Mouse (Mus musculus): ENCODE results near the gene Gsk3a.
A peak's percentile ranks its signal among the peaks of the same experiment; 100 is the strongest.

Gene Gsk3a

DNA sequence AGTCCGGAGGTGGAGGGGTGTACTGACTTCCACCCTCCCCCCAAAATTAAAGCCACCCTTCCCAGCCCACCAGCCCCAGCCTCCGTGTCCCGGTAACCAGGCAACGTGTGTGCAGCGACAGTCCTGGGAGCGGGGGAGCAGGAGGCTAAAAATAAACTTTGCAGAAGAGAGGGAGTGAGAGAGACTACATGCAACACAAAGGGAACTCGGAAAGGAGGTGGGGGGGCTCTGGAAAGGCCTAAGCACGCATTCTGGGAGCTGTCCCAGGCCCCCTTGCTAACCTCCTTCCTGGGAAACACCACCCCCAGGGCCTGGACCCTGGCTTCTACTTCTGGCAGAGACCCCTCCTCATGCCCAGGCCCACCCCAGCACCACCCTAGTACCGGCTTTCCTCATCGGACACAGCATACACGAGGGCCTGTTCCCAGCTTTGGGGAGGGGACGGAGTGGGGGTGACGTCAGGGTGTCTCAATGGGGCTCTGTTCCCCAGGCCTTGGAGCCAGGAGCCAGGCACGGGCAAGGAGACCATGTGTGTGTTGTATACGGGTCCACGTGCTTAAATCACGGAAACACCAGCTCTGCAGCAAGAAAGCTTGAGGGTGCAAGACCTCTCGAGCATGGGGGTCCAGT, 10.5 kb upstream of the Gsk3a start:
- H3K4me3 ChIP-seq (replicated peaks; ENCODE audit: low read length): peak overlapping the region; percentile 98

DNA sequence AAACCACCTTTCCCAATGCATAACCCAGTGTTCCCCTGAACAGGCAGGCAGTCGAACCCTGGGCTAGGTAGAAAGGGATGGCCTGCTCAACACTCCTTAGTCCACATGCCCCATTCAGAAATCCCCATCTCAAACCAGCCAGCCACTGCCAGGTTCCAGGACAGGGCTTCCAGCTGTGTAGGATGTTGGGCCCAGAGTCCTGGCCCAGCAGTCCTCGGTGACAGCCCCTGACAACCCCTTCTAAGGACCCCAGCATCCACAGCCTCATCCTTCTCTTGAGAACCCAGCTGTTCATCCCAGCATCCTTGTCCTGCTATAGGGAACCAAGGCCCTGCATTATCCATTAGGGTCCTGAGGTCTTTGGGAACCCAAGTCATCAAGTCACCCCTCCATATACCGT, 9.8 kb upstream of the Gsk3a start:
- Histone ChIP-seq H3K36me3 (ENCODE audit: insufficient read depth, low read length) (peaks cover 56% of the 10 kb centered on the region), H3K9me3 (ENCODE audit: low read length) (no peaks in the 10 kb centered on the region), H3K27me3 (ENCODE audit: insufficient read depth, low read length) (no peaks in the 10 kb centered on the region), H3K4me3 (replicated peaks; ENCODE audit: low read length) (peak overlapping the region; percentile 98), H3K4me1 (replicated peaks; ENCODE audit: low read depth, low read length) (peaks cover 73% of the 10 kb centered on the region)
- TF ChIP-seq NANOG (IDR thresholded peaks at IDR 0.05; ENCODE audit: borderline replicate concordance, low read length): no peak
- no peak for TF ChIP-seq CTCF (conservative IDR thresholded peaks at IDR 0.05; ENCODE audit: low read length)
- TF ChIP-seq POU5F1 (IDR thresholded peaks at IDR 0.05; ENCODE audit: borderline replicate concordance, low read length): no peak

More for the DNA sequence above, 10.5 kb upstream of the Gsk3a start:
- Histone ChIP-seq H3K4me1 (replicated peaks; ENCODE audit: low read depth, low read length) (peaks cover 71% of the 10 kb centered on the region), H3K9me3 (ENCODE audit: low read length) (no peaks in the 10 kb centered on the region), H3K36me3 (ENCODE audit: insufficient read depth, low read length) (peaks cover 50% of the 10 kb centered on the region), H3K27me3 (ENCODE audit: insufficient read depth, low read length) (no peaks in the 10 kb centered on the region)
- TF ChIP-seq CTCF (conservative IDR thresholded peaks at IDR 0.05; ENCODE audit: low read length): no peak
- no peak for TF ChIP-seq NANOG (IDR thresholded peaks at IDR 0.05; ENCODE audit: borderline replicate concordance, low read length)
- no peak for TF ChIP-seq POU5F1 (IDR thresholded peaks at IDR 0.05; ENCODE audit: borderline replicate concordance, low read length)

DNA sequence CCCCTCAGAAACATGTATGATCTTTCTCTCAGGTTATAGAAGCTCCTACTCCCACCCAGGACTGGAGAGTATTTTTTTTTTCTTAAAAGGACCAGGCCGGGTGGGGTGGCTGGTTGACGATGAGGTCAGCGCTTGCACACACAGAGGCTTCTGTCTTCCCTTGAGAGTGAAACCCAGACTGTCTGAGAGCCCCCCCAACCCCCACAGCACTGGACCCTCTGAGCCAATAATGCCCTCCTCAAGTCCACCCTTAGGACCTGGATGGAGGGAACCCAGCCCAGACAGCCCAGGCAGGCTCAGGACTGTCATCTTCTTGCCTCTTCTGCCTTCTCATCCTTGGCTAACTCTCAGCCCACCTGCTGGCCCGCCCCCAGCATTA, 9.1 kb upstream of the Gsk3a start:
- Histone ChIP-seq H3K36me3 (ENCODE audit: insufficient read depth, low read length) (peaks cover 59% of the 10 kb centered on the region), H3K4me3 (replicated peaks; ENCODE audit: low read length) (peak overlapping the region; percentile 98), H3K9me3 (ENCODE audit: low read length) (no peaks in the 10 kb centered on the region), H3K4me1 (replicated peaks; ENCODE audit: low read depth, low read length) (peaks cover 69% of the 10 kb centered on the region), H3K27me3 (ENCODE audit: insufficient read depth, low read length) (no peaks in the 10 kb centered on the region)
- TF ChIP-seq POU5F1 (IDR thresholded peaks at IDR 0.05; ENCODE audit: borderline replicate concordance, low read length) (no peak), NANOG (IDR thresholded peaks at IDR 0.05; ENCODE audit: borderline replicate concordance, low read length) (no peak), CTCF (conservative IDR thresholded peaks at IDR 0.05; ENCODE audit: low read length) (no peak)

DNA sequence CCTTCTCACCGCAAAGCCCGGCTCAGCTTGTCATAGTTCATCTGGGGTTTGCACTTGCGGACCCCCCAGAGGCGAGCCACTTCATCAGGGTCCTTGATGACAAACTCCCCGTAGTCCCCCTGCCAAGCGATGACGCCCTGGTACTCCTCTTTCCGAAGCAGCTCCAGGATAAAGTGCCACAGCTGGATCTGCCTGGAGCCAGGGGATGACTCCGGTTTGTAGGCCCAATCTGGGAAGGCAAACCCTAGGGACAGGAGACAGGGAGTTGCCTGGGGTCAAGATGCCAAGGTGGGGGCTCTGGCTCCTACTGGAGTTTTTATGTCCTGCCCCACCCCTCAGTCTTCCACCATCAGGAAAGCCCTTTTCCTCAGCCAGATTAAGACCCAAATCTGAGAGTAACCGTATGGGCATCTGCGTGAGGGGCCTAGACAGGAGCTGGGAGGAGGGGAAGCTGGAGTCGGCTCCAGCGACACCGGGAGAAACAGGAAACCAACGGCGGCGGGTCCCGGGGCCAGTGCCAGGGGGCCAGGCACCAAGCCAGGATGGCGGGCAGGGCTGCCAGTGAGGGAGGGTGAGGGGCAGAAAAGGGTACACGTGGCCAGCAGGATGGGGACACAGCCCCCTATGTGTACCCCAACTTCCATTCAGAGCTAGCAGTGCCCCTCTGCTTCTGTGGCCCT, 8.6 kb upstream of the Gsk3a start:
- no peaks in the 10 kb centered on the region for H3K27me3 ChIP-seq (ENCODE audit: insufficient read depth, low read length)
- peaks cover 64% of the 10 kb centered on the region for H3K36me3 ChIP-seq (ENCODE audit: insufficient read depth, low read length)
- peak overlapping the region; percentile 98 for H3K4me3 ChIP-seq (replicated peaks; ENCODE audit: low read length)
- TF ChIP-seq CTCF (conservative IDR thresholded peaks at IDR 0.05; ENCODE audit: low read length): no peak
- TF ChIP-seq NANOG (IDR thresholded peaks at IDR 0.05; ENCODE audit: borderline replicate concordance, low read length): no peak
- no peak for TF ChIP-seq POU5F1 (IDR thresholded peaks at IDR 0.05; ENCODE audit: borderline replicate concordance, low read length)
- no peaks in the 10 kb centered on the region for H3K9me3 ChIP-seq (ENCODE audit: low read length)
- peaks cover 69% of the 10 kb centered on the region for H3K4me1 ChIP-seq (replicated peaks; ENCODE audit: low read depth, low read length)

DNA sequence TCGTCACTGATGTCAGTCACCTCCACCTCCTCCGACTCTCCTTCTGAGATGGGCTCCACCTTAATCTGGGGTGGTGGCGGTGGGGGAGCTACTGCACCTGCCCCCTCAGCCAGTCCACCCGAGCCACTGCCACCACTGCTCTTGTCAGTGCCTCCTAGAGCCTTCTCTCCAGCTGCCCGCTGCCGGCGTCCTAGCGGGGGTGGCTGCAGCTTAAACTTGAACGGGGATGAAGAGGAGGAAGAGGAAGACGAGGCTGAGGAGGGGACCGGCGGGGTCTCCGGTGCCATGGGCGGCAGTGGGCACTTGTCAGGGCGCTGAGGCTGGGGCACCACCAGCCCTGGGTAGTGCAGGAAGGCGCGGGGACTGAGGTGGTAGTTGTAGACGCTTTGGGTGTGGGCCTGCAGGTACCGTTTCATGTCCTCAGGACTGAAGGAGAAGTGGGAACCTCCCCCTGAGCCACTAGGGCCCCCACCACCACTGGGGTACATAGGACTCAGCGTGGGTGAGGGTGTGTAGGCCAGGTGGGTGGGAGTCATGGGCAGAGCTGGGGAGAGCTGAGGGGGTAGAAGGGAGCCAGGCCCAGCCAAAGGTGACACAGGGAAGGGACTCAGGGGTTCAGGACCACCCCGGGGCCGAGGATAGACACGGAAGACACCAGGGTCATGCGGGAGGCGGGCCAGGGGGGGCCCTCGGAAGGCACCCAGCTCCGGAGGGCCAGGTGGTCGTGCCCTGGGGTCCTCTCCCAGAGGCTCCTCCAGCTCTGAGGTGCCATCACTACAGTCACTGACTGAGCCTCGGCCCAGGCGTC, 7.1 kb upstream of the Gsk3a start:
- TF ChIP-seq POU5F1 (IDR thresholded peaks at IDR 0.05; ENCODE audit: borderline replicate concordance, low read length): no peak
- TF ChIP-seq NANOG (IDR thresholded peaks at IDR 0.05; ENCODE audit: borderline replicate concordance, low read length): no peak
- no peak for TF ChIP-seq CTCF (conservative IDR thresholded peaks at IDR 0.05; ENCODE audit: low read length)
- H3K9me3 ChIP-seq (ENCODE audit: low read length): no peaks in the 10 kb centered on the region

DNA sequence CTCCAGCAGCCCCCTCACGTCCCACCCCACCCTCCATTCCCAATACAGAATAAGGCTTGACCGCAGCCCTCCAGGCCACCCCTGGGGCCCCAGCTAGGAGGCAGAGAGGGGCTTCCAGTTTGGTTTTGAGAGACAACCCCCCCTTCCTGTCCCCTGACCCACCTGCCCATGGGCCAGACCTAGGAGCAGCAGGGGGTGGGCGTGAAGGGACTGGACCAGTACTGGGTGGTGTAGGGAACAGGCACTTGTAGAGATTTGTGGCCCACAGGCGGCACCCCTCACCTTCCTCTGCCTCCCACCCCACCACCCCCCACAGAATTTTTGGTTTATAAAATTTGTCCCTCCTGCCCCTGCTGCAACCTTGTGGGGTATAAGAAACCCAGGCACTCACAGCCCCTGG, 5.7 kb upstream of the Gsk3a start:
- peaks cover 91% of the 10 kb centered on the region for H3K4me1 ChIP-seq (replicated peaks; ENCODE audit: low read depth, low read length)
- H3K4me3 ChIP-seq (replicated peaks; ENCODE audit: low read length): peak overlapping the region; percentile 32; the same call in 1 of the 2 replicates
- H3K36me3 ChIP-seq (ENCODE audit: insufficient read depth, low read length): peaks cover 75% of the 10 kb centered on the region
- no peak for TF ChIP-seq NANOG (IDR thresholded peaks at IDR 0.05; ENCODE audit: borderline replicate concordance, low read length)
- no peak for TF ChIP-seq CTCF (conservative IDR thresholded peaks at IDR 0.05; ENCODE audit: low read length)
- no peak for TF ChIP-seq POU5F1 (IDR thresholded peaks at IDR 0.05; ENCODE audit: borderline replicate concordance, low read length)
- no peaks in the 10 kb centered on the region for H3K9me3 ChIP-seq (ENCODE audit: low read length)
- H3K27me3 ChIP-seq (ENCODE audit: insufficient read depth, low read length): no peaks in the 10 kb centered on the region

More for the DNA sequence above, 7.1 kb upstream of the Gsk3a start:
- peaks cover 77% of the 10 kb centered on the region for H3K36me3 ChIP-seq (ENCODE audit: insufficient read depth, low read length)
- no peaks in the 10 kb centered on the region for H3K27me3 ChIP-seq (ENCODE audit: insufficient read depth, low read length)
- H3K4me3 ChIP-seq (replicated peaks; ENCODE audit: low read length): peak overlapping the region; percentile 98
- H3K4me1 ChIP-seq (replicated peaks; ENCODE audit: low read depth, low read length): peaks cover 79% of the 10 kb centered on the region

DNA sequence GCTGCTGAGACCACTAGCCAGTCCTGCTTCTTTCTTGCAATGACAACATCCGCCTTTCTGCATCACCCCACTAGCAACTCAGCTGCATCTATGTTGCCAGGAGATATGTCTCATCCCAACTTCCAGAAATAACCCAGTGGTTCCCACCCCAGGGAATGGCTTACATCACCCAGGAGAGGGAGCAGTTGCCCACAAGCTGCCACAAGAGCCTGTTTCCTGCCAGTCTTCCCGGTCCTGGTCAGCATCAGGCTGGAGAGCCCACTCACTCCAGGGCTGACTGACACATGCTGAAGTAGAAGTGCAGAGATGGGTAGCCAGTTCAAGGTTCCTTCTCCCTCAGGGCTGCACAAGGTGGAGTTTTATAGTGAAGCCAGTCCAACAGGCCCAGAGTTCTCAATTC, 3.4 kb upstream of the Gsk3a start:
- Histone ChIP-seq H3K36me3 (ENCODE audit: insufficient read depth, low read length) (peaks cover 54% of the 10 kb centered on the region), H3K9me3 (ENCODE audit: low read length) (no peaks in the 10 kb centered on the region), H3K4me1 (replicated peaks; ENCODE audit: low read depth, low read length) (peaks cover 78% of the 10 kb centered on the region), H3K4me3 (replicated peaks; ENCODE audit: low read length) (no peak overlapping the region), H3K27me3 (ENCODE audit: insufficient read depth, low read length) (no peaks in the 10 kb centered on the region)
- TF ChIP-seq POU5F1 (IDR thresholded peaks at IDR 0.05; ENCODE audit: borderline replicate concordance, low read length) (no peak), CTCF (conservative IDR thresholded peaks at IDR 0.05; ENCODE audit: low read length) (no peak; the same call in 1 of the 2 replicates), NANOG (IDR thresholded peaks at IDR 0.05; ENCODE audit: borderline replicate concordance, low read length) (no peak)

DNA sequence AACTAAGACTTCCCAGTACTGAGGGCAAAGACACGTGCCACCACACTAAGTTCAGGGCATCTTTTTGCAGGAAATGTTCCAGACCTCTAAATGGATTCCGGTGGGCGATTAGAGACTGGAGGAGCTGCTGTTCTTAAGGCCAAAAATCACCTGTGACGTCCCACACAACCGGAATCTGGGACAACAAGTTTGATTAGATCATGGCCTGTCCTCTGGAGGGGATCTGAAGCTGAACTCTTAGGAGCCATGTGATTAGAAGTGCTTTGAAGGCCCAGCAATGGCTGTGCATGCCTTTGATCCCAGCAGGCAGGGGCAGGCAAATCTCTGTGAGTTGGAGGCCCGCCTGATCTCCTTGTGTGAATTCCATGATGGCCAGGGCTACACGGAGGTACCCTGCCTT, 3.0 kb upstream of the Gsk3a start:
- TF ChIP-seq NANOG (IDR thresholded peaks at IDR 0.05; ENCODE audit: borderline replicate concordance, low read length) (no peak), POU5F1 (IDR thresholded peaks at IDR 0.05; ENCODE audit: borderline replicate concordance, low read length) (no peak), CTCF (conservative IDR thresholded peaks at IDR 0.05; ENCODE audit: low read length) (no peak)
- H3K27me3 ChIP-seq (ENCODE audit: insufficient read depth, low read length): no peaks in the 10 kb centered on the region
- H3K36me3 ChIP-seq (ENCODE audit: insufficient read depth, low read length): peaks cover 54% of the 10 kb centered on the region
- H3K4me3 ChIP-seq (replicated peaks; ENCODE audit: low read length): no peak overlapping the region
- H3K9me3 ChIP-seq (ENCODE audit: low read length): no peaks in the 10 kb centered on the region
- peaks cover 77% of the 10 kb centered on the region for H3K4me1 ChIP-seq (replicated peaks; ENCODE audit: low read depth, low read length)

Data from E14TG2a.4 (cell line).